Mouse (Mus musculus): ENCODE data around the gene Grap2. TPM values are rescaled to one million over a fixed set of nuclear protein-coding genes. Genes with fewer than 3 reads are reported as not detected.

The Grap2 gene
- polyA plus RNA-seq, 1 experiment from 2014 or later, result 0.66 TPM

DNA sequence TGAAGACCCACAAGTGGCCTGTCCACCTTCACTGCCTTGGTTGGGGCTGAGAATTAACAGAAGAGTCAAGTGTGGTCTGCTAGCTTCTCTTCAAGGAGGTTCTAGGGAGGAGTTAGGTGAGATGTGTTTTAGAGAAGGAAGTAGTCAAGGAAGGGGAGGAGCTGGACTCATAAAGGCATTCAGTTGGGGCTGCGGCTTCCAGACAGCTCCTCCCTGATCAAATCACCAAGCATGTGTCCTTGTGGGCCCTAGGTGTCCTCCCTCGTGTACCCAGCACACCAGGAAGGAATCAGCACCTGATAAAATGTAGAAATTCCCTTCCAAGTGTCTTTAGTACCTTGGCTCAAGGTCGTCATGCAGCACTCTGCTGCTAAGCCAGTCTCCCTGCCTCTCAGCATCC is 28.3 kb upstream of the Grap2 start:
- H3K4me2 ChIP-seq (ENCODE audit: low read length), result no peak overlapping the region
- no peaks in the 10 kb centered on the region for H3K27me3 ChIP-seq (ENCODE audit: control insufficient read depth, insufficient read depth, low read length)
- ATAC-seq (ENCODE audit: low FRiP score, low TSS enrichment) (no peak), DNase-seq (no peak)
- no peaks in the 10 kb centered on the region for H3K9me3 ChIP-seq (ENCODE audit: control insufficient read depth, low read length)
- 68% methylated on average over 3 of the region's 3 CpGs for WGBS
- H3K27ac ChIP-seq (replicated peaks; ENCODE audit: low read depth, low read length), result no peak overlapping the region
- H3K36me3 ChIP-seq (ENCODE audit: control insufficient read depth, insufficient read depth, low read length), result no peaks in the 10 kb centered on the region
- H3K4me3 ChIP-seq (replicated peaks; ENCODE audit: low read depth, low read length), result no peak overlapping the region
- no peaks in the 10 kb centered on the region for H3K4me1 ChIP-seq (ENCODE audit: control insufficient read depth, insufficient read depth, low read length)
- no peak overlapping the region for H3K9ac ChIP-seq (replicated peaks; ENCODE audit: low read length)

DNA sequence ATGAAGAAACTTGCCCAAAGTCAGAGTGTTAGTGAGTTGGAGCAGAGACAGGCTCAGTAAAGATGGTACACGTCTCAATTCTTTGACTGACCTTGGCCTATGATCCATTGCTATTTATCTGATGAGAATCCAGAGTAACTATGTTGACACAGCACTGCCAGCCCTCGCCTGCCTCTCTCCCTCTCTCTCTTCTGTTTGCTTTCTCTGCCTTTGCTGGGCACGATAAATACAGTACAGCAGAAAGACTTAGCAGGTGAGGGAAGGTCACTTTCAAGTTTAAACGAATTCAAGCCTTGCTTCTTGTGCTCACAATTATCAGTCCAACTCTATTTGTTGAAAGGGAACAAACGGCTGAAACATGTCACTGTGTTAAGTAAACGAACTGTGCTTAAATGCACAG is 27.0 kb upstream of the Grap2 start:
- no peaks in the 10 kb centered on the region for H3K4me1 ChIP-seq (ENCODE audit: control insufficient read depth, insufficient read depth, low read length)
- ATAC-seq (ENCODE audit: low FRiP score, low TSS enrichment) (no peak), DNase-seq (no peak)
- H3K27ac ChIP-seq (replicated peaks; ENCODE audit: low read depth, low read length), result no peak overlapping the region
- WGBS, result 76% methylated on average over 6 of the region's 6 CpGs
- H3K36me3 ChIP-seq (ENCODE audit: control insufficient read depth, insufficient read depth, low read length), result no peaks in the 10 kb centered on the region
- H3K27me3 ChIP-seq (ENCODE audit: control insufficient read depth, insufficient read depth, low read length), result no peaks in the 10 kb centered on the region
- H3K9me3 ChIP-seq (ENCODE audit: control insufficient read depth, low read length), result no peaks in the 10 kb centered on the region
- no peak overlapping the region for H3K4me3 ChIP-seq (replicated peaks; ENCODE audit: low read depth, low read length)
- H3K9ac ChIP-seq (replicated peaks; ENCODE audit: low read length), result no peak overlapping the region
- H3K4me2 ChIP-seq (ENCODE audit: low read length), result no peak overlapping the region

DNA sequence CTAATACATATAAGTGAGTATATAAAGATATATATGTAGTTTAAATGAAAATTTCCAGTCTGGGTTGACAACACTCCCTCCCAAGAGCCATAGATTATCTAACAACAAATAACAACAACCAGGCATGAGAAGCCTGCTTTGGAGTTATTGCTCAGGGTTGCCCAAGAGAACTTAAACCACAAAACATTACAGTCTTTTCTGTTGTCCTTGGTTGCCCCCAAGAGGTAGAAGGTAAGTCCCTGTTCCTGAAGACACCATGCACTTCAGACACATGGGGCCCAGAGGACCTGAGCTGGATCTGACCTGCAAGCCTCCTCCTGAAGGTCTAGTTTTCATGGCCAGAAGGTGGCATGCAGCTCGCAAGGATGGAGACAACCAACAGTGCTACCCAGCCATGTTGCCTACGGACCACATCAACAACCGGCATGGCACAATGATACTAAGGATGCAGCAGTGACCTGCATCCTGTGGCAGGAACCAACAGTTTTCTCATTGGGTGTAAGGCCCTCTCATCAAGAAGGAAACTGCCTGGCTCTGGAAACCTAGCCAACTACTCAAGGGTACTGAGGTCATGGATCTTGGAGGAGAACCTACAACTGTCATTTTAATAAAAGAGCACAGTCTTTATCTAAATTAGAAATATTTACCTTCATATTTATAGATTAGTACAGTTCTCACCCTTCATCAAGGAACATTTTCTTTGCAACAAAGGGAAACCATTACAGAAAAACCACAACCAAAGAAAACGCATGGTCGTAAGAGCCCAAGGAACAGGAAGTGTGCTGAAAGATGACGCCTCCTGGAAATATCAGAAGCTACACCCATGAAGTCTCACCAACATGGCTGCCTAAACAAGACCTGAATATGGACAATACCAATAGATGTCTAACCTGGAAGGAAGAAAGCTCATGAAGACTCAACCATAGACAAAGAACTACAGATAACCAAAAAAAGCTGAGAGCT is 17.3 kb upstream of the Grap2 start:
- Histone ChIP-seq H3K9ac (replicated peaks; ENCODE audit: low read length) (no peak overlapping the region), H3K27ac (replicated peaks; ENCODE audit: low read depth, low read length) (no peak overlapping the region), H3K36me3 (ENCODE audit: control insufficient read depth, insufficient read depth, low read length) (no peaks in the 10 kb centered on the region), H3K4me2 (ENCODE audit: low read length) (no peak overlapping the region), H3K27me3 (ENCODE audit: control insufficient read depth, insufficient read depth, low read length) (no peaks in the 10 kb centered on the region), H3K4me1 (ENCODE audit: control insufficient read depth, insufficient read depth, low read length) (no peaks in the 10 kb centered on the region), H3K9me3 (ENCODE audit: control insufficient read depth, low read length) (no peaks in the 10 kb centered on the region), H3K4me3 (replicated peaks; ENCODE audit: low read depth, low read length) (no peak overlapping the region)
- ATAC-seq (ENCODE audit: low FRiP score, low TSS enrichment), result no peak
- no peak for DNase-seq
- 96% methylated on average over 6 of the region's 6 CpGs for WGBS

DNA sequence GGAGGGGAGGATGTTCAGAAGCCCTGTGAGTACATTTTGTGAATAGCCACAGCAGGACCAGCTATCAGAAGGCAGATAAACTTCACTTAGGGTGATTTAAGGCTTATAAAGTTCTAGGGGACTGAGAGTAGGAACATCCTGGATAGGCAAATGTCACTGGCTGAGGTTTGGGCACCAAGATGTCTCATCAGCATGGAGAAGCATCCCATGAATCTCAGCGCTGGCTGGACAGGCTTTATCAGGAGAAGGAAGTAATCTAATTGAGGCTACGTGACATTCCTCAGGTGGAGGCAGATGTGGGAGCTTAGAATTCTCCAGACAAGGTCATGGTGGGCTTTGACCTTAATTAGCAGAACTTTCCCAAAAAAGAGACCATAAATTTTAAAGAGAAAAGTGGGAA is 16.4 kb upstream of the Grap2 start:
- H3K9me3 ChIP-seq (ENCODE audit: control insufficient read depth, low read length), result no peaks in the 10 kb centered on the region
- no peak overlapping the region for H3K4me3 ChIP-seq (replicated peaks; ENCODE audit: low read depth, low read length)

DNA sequence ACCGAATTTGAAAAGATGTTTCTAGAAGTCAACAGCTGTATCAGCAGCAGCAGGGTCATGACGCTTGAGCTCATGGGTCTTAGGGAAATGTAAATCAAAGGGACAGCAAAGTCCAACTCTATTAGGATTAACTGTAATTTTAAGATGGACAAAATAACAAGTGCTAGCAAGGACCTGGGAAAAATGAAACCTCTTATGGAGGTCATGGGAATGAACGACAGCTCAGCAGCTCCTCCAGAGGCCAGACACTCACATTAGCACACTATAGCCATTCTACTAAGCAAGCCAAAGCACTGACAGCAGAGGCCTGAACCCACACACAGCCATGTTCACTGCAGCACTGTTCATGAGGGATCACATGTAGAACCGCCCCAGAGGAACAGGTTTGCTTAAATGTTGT is 14.6 kb upstream of the Grap2 start:
- Histone ChIP-seq H3K9me3 (ENCODE audit: control insufficient read depth, low read length) (no peaks in the 10 kb centered on the region), H3K4me2 (ENCODE audit: low read length) (no peak overlapping the region), H3K27ac (replicated peaks; ENCODE audit: low read depth, low read length) (no peak overlapping the region), H3K27me3 (ENCODE audit: control insufficient read depth, insufficient read depth, low read length) (no peaks in the 10 kb centered on the region), H3K36me3 (ENCODE audit: control insufficient read depth, insufficient read depth, low read length) (no peaks in the 10 kb centered on the region), H3K4me3 (replicated peaks; ENCODE audit: low read depth, low read length) (no peak overlapping the region), H3K4me1 (ENCODE audit: control insufficient read depth, insufficient read depth, low read length) (no peaks in the 10 kb centered on the region), H3K9ac (replicated peaks; ENCODE audit: low read length) (no peak overlapping the region)
- DNase-seq (no peak), ATAC-seq (ENCODE audit: low FRiP score, low TSS enrichment) (no peak)
- WGBS, result 74% methylated on average over 4 of the region's 4 CpGs

More for the DNA sequence above, 16.4 kb upstream of the Grap2 start:
- no peaks in the 10 kb centered on the region for H3K4me1 ChIP-seq (ENCODE audit: control insufficient read depth, insufficient read depth, low read length)
- H3K27me3 ChIP-seq (ENCODE audit: control insufficient read depth, insufficient read depth, low read length), result no peaks in the 10 kb centered on the region
- no peak overlapping the region for H3K27ac ChIP-seq (replicated peaks; ENCODE audit: low read depth, low read length)
- DNase-seq (no peak), ATAC-seq (ENCODE audit: low FRiP score, low TSS enrichment) (no peak)
- no peak overlapping the region for H3K4me2 ChIP-seq (ENCODE audit: low read length)
- 78% methylated on average over 2 of the region's 2 CpGs for WGBS
- no peak overlapping the region for H3K9ac ChIP-seq (replicated peaks; ENCODE audit: low read length)
- H3K36me3 ChIP-seq (ENCODE audit: control insufficient read depth, insufficient read depth, low read length), result no peaks in the 10 kb centered on the region

DNA sequence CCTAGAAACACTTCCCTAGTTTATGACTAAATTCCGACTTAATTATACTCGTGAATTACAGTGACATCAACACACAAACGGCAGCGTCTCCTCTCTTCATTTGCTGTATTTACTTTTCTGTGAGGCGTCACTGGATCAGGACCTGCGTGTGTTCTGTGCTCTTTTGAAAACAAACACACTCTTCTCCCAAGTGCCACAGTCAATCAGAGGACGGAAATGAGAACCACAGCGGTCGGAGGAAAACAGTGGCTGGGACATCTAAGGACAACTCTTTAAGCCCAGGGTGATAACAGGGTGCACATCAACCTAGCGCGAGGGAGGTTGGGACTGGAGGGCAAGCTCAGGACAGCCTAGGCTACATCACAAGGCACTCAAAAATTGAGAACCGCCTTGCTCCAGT is 12.9 kb upstream of the Grap2 start:
- Histone ChIP-seq H3K9ac (replicated peaks; ENCODE audit: low read length) (no peak overlapping the region), H3K27ac (replicated peaks; ENCODE audit: low read depth, low read length) (no peak overlapping the region), H3K27me3 (ENCODE audit: control insufficient read depth, insufficient read depth, low read length) (no peaks in the 10 kb centered on the region), H3K36me3 (ENCODE audit: control insufficient read depth, insufficient read depth, low read length) (no peaks in the 10 kb centered on the region), H3K4me1 (ENCODE audit: control insufficient read depth, insufficient read depth, low read length) (no peaks in the 10 kb centered on the region), H3K4me3 (replicated peaks; ENCODE audit: low read depth, low read length) (no peak overlapping the region), H3K4me2 (ENCODE audit: low read length) (no peak overlapping the region), H3K9me3 (ENCODE audit: control insufficient read depth, low read length) (no peaks in the 10 kb centered on the region)
- ATAC-seq (ENCODE audit: low FRiP score, low TSS enrichment), result no peak
- DNase-seq, result no peak
- 83% methylated on average over 12 of the region's 12 CpGs for WGBS

DNA sequence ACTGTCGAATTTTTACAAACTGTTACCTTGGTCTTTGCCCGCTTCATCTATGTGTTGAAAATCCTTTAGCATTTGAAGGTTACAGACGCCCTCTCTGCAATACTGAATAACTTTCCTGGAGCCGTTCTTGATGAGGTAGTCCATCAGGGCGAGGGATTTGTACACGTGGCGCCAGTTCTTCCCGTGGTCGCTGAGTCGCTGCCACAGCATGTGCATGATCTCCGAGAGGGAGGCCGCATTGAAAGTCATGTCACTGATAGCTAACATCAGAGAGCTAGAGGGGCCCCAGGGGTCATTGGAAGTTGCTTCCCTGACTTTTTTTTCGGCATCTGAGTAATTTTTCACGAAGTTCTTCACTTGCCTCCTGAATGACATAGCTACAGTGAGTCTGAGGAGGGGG is 12.4 kb upstream of the Grap2 start:
- H3K9me3 ChIP-seq (ENCODE audit: control insufficient read depth, low read length), result no peaks in the 10 kb centered on the region
- 67% methylated on average over 14 of the region's 14 CpGs for WGBS
- ATAC-seq (ENCODE audit: low FRiP score, low TSS enrichment) (no peak), DNase-seq (no peak)
- no peak overlapping the region for H3K9ac ChIP-seq (replicated peaks; ENCODE audit: low read length)
- no peak overlapping the region for H3K27ac ChIP-seq (replicated peaks; ENCODE audit: low read depth, low read length)
- no peaks in the 10 kb centered on the region for H3K36me3 ChIP-seq (ENCODE audit: control insufficient read depth, insufficient read depth, low read length)
- H3K4me3 ChIP-seq (replicated peaks; ENCODE audit: low read depth, low read length), result no peak overlapping the region
- H3K4me1 ChIP-seq (ENCODE audit: control insufficient read depth, insufficient read depth, low read length), result no peaks in the 10 kb centered on the region
- no peak overlapping the region for H3K4me2 ChIP-seq (ENCODE audit: low read length)
- no peaks in the 10 kb centered on the region for H3K27me3 ChIP-seq (ENCODE audit: control insufficient read depth, insufficient read depth, low read length)

DNA sequence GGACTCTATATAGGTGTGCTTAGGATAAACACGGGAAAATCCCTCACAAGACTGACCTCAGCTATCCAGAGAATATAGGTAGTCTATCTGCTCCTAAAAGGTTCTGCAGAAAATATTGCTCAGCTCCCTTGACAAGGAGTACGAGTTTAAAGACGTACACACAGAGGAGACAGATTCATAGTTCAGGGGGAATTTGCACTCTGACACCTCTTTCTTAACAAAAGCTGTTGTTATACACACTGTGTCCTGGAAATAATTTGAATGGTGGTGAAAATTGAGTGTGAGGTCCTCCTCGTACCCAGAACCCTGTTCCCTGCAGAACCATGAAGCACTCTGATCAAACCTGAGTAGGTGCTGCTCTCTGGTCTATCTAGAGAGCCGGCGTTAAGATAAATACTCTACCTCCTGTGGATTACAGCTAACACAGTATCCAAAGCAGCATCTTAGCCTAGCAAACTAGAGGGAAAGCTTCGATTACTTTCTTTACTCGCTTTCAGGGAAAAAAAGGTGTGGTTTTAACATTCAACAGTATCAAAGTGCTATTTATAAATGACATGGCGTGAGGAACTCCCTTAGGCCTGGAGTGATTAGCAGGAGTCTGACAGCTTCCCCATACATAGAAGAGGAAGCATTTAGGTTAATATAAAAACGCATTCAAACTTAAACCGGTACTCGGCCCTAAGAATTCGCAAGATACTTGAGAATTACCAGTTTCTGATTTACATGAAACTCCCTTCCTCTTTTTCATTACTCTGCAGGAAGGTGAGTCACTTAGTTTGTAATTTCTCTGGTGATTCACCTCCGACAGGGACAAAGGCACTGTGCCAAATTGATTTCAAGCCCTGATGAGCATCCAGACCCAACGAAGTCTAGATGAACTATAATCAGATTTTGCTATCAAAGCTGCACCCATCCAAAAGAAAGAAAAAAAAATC is 11.5 kb upstream of the Grap2 start:
- H3K9ac ChIP-seq (replicated peaks; ENCODE audit: low read length), result no peak overlapping the region
- no peaks in the 10 kb centered on the region for H3K27me3 ChIP-seq (ENCODE audit: control insufficient read depth, insufficient read depth, low read length)
- ATAC-seq (ENCODE audit: low FRiP score, low TSS enrichment) (no peak), DNase-seq (no peak)
- H3K4me1 ChIP-seq (ENCODE audit: control insufficient read depth, insufficient read depth, low read length), result no peaks in the 10 kb centered on the region
- H3K36me3 ChIP-seq (ENCODE audit: control insufficient read depth, insufficient read depth, low read length), result no peaks in the 10 kb centered on the region
- no peak overlapping the region for H3K4me2 ChIP-seq (ENCODE audit: low read length)
- H3K27ac ChIP-seq (replicated peaks; ENCODE audit: low read depth, low read length), result no peak overlapping the region
- no peak overlapping the region for H3K4me3 ChIP-seq (replicated peaks; ENCODE audit: low read depth, low read length)
- no peaks in the 10 kb centered on the region for H3K9me3 ChIP-seq (ENCODE audit: control insufficient read depth, low read length)
- WGBS, result 58% methylated on average over 15 of the region's 15 CpGs

Measured in midbrain, embryonic 14.5 days (tissue).